Mouse (Mus musculus): ENCODE results near the gene Tbc1d1. TPM values are rescaled to one million over a fixed set of nuclear protein-coding genes. Genes with fewer than 3 reads are reported as not detected.

Gene Tbc1d1
- polyA plus RNA-seq, 1 experiment from 2014 or later: 18.4 TPM

DNA sequence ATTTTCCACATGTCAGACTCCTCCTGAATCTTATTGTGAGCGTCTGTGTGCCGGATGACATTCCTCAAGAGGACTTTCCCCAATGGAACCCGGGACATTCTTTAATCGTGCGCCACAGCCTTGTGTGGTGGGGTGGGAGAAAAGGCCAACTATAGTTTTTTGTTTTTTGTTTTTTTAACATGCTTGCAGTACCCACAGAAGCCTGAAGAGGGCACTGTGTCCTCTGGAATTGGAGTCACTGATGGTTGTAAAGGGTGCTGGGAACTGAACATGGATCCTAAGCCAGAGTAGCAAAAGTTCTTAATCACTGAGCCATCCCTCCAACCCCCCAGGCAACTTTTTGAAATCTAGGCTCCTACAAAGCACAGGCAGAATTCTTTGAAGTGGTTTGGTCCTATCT, 34.8 kb downstream of the Tbc1d1 start:
- no peaks in the 10 kb centered on the region for H3K36me3 ChIP-seq
- no peak overlapping the region for H3K4me3 ChIP-seq
- no peaks in the 10 kb centered on the region for H3K27me3 ChIP-seq
- ATAC-seq (ENCODE audit: insufficient number of reproducible peaks, low FRiP score, low TSS enrichment, low read depth): no peak
- H3K9ac ChIP-seq: no peak overlapping the region
- H3K9me3 ChIP-seq: no peaks in the 10 kb centered on the region
- no peak overlapping the region for H3K27ac ChIP-seq
- no peak overlapping the region for H3K4me2 ChIP-seq
- H3K4me1 ChIP-seq: 0 out of 2 replicates have a peak, but pooled peaks cover 4% of the 10 kb centered on the region
- 89% methylated on average over 5 of the region's 5 CpGs for whole genome bisulfite sequencing

DNA sequence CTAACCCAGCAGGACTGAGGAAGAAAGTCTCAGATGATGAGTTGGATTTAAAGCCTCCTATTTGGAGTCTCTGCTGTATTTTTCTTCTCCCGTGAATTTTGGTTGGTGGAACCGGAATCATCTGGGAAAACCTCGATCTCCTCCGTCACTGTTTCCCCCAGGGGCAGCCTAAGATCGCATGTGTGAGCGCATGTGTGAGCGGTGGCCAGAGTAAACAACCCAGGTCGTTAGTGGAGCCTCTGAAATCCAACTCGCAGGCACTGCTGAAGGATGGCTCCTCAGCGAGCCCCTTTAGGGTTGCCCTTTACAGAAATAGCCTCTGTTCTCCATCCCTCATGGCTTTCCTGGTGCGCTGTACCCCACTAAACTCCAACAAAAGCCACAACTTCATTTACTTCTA, 37.2 kb downstream of the Tbc1d1 start:
- no peak overlapping the region for H3K4me2 ChIP-seq
- WGBS: 35% methylated on average over 11 of the region's 11 CpGs
- ATAC-seq (ENCODE audit: insufficient number of reproducible peaks, low FRiP score, low TSS enrichment, low read depth): no peak

DNA sequence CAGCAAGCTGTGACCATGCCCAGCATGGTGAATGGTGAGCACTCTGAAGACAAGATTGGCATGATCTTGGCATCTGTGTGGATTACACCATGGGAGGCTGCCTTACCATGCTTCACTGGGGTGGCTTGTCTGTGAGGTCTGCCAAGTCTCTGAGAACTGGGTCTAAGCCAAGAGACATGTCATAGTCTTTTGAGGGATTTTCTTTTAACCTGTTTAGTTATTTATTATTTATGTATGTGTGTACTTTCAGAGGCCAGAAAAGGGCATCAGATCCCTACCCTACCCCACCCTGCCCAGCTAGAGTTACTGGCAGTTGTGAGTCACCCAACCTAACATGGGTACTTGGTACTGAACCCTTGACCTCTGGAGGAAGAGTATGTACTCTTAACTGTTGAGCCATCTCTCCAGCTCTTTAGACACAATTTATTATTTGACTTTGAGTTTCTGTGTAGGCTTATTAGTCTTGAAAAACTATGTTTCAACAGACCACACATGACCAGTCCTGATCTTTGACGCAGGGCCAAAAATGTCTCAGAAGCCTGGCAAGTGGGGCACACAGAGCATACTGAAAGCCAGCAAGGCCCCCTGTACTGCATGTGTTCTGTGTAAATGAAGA, 40.3 kb downstream of the Tbc1d1 start:
- Histone ChIP-seq H3K36me3 (no peaks in the 10 kb centered on the region), H3K9ac (no peak overlapping the region), H3K4me1 (0 out of 2 replicates have a peak, but pooled peaks cover 4% of the 10 kb centered on the region), H3K4me3 (no peak overlapping the region), H3K27me3 (no peaks in the 10 kb centered on the region), H3K4me2 (no peak overlapping the region), H3K27ac (no peak overlapping the region), H3K9me3 (no peaks in the 10 kb centered on the region)
- ATAC-seq (ENCODE audit: insufficient number of reproducible peaks, low FRiP score, low TSS enrichment, low read depth): no peak
- WGBS: 89% methylated on average over 1 of the region's 1 CpGs

More for the DNA sequence above, 37.2 kb downstream of the Tbc1d1 start:
- H3K9me3 ChIP-seq: no peaks in the 10 kb centered on the region
- H3K9ac ChIP-seq: no peak overlapping the region
- H3K27ac ChIP-seq: no peak overlapping the region
- no peaks in the 10 kb centered on the region for H3K27me3 ChIP-seq
- no peak overlapping the region for H3K4me3 ChIP-seq
- 0 out of 2 replicates have a peak, but pooled peaks cover 4% of the 10 kb centered on the region for H3K4me1 ChIP-seq
- H3K36me3 ChIP-seq: no peaks in the 10 kb centered on the region

DNA sequence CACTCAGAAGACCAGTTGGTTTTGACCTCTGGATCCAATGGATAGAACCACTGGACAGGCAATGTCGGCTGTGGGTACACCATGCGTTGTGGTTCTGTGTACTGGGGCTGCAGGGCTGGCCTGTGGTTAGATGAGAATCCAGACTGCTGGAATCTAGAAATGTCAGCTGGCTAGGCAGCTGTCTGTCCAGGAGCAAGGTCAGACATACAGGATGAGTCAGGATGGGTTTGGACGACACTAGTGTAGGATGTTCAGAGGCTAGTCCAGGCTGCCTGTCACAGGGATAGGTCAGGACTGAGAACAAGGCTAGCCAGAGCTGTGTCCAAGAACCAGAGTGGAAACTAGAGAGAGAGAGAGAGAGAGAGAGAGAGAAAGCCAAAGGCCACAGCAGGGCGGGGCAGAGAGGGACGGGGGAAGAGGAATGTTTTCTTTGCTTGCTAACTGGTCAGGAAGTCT, 40.8 kb downstream of the Tbc1d1 start:
- Histone ChIP-seq H3K4me1 (0 out of 2 replicates have a peak, but pooled peaks cover 4% of the 10 kb centered on the region), H3K9me3 (no peaks in the 10 kb centered on the region), H3K27ac (no peak overlapping the region), H3K27me3 (no peaks in the 10 kb centered on the region), H3K9ac (no peak overlapping the region), H3K36me3 (no peaks in the 10 kb centered on the region), H3K4me3 (no peak overlapping the region), H3K4me2 (no peak overlapping the region)
- ATAC-seq (ENCODE audit: insufficient number of reproducible peaks, low FRiP score, low TSS enrichment, low read depth): no peak
- WGBS: 81% methylated on average over 5 of the region's 5 CpGs

DNA sequence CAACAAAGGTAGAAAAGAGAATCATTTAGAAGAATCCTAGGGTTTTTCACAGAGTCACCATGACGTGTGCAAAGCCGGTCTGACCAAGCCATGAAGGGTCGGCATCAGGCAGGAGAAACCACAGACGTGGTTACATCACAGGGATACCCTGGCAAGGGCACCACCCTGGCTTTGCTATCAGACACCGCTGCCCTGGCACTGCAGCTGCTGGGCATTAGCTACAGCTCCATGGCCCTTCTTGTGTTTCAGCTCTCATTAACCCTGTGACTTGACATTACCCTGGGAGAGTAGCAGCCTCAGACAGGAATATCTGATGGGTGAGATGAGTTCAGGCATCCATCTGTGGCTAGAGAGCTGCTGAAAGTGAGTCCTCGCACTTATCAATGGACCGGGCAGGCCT, 42.5 kb downstream of the Tbc1d1 start:
- Histone ChIP-seq H3K4me3 (no peak overlapping the region), H3K27ac (no peak overlapping the region), H3K27me3 (no peaks in the 10 kb centered on the region), H3K9me3 (no peaks in the 10 kb centered on the region), H3K9ac (no peak overlapping the region), H3K4me2 (no peak overlapping the region), H3K36me3 (no peaks in the 10 kb centered on the region), H3K4me1 (no peaks in the 10 kb centered on the region)
- 86% methylated on average over 7 of the region's 7 CpGs for WGBS
- no peak for ATAC-seq (ENCODE audit: insufficient number of reproducible peaks, low FRiP score, low TSS enrichment, low read depth)

DNA sequence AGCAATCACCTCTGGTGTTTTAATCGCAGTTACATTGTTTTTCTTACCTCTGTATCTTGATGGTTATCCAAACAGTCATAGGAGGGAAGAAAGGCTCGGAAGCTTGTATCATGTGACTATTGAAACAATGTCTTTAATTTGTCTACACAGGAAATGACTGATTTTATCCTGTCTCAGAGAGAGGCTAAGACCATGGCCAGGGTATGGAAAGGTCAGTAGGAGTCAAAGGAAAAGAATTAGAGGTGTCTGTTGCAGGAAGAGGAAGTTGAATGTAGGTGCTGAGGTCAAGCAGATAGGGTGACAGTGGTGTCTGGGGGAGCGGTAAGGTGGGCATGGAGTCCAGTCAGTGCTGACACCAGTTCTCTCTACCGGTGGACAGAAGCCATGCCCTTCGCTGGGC, 45.0 kb downstream of the Tbc1d1 start:
- no peak overlapping the region for H3K9ac ChIP-seq
- H3K4me2 ChIP-seq: no peak overlapping the region
- 70% methylated on average over 5 of the region's 5 CpGs for WGBS
- no peak overlapping the region for H3K27ac ChIP-seq
- H3K4me3 ChIP-seq: no peak overlapping the region
- no peak for ATAC-seq (ENCODE audit: insufficient number of reproducible peaks, low FRiP score, low TSS enrichment, low read depth)
- H3K27me3 ChIP-seq: no peaks in the 10 kb centered on the region
- no peaks in the 10 kb centered on the region for H3K9me3 ChIP-seq
- no peaks in the 10 kb centered on the region for H3K4me1 ChIP-seq
- no peaks in the 10 kb centered on the region for H3K36me3 ChIP-seq

DNA sequence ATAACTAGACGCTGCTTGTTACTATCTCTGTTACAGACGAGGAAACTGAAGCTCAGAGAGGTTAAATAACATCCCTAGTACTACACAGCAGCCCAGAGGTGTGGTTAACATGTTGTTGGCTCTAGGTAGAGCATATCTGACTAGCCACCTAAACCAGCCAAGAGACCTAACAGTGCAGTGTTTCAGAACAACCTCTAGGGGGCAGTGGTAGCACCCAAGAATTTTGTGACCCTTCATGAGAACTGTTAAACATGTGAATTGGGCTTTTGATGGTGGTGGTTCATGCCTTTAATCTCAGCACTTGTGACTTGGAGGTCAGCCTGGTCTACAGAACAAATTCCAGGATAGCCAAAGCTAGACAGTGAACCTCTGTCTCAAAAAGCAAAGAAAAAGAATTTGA, 46.2 kb downstream of the Tbc1d1 start:
- 21% methylated on average over 2 of the region's 2 CpGs for WGBS

DNA sequence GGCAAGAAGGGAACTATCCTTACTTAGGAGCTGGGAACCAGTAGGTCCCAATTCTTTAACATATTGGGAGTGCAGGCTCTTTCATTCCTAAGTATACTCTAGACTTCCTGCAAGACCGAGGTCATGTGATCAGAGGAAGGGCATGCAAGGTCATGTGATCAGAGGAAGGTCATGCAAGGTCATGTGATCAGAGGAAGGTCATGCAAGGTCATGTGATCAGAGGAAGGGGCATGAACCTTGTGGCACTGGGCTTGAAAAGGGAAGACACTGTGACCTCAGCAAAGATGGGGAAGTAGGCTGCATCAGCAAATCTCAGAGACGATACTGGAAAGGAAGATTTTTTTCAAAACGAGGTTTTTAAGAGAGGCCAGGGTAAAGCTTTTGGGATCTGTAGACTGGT, 49.5 kb downstream of the Tbc1d1 start:
- WGBS: 85% methylated on average over 3 of the region's 3 CpGs
- H3K27ac ChIP-seq: no peak overlapping the region

More for the DNA sequence above, 46.2 kb downstream of the Tbc1d1 start:
- Histone ChIP-seq H3K9ac (no peak overlapping the region), H3K36me3 (no peaks in the 10 kb centered on the region), H3K27ac (no peak overlapping the region), H3K27me3 (no peaks in the 10 kb centered on the region), H3K4me2 (no peak overlapping the region), H3K4me1 (no peaks in the 10 kb centered on the region), H3K9me3 (no peaks in the 10 kb centered on the region), H3K4me3 (no peak overlapping the region)
- ATAC-seq (ENCODE audit: insufficient number of reproducible peaks, low FRiP score, low TSS enrichment, low read depth): no peak

DNA sequence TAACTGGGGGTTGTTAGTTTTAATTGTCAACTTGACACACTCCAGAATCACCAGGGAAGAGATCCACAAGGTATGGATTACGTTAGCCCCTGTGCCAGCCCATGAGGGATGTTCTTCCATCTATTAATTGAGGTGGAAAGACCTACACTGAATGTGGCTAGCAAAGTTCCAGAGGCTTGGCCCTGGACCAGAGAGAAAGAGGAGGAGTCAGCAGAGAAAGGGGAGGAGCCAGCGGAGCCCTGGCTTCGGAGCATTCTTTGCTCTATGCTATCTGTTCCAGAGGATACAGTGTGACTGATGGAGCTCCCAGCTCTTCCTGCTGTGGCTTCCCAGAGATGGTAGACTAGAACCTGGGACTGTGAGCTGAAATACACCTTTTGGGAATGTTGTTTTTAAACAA, 50.3 kb downstream of the Tbc1d1 start:
- no peaks in the 10 kb centered on the region for H3K4me1 ChIP-seq
- no peak overlapping the region for H3K4me2 ChIP-seq
- no peaks in the 10 kb centered on the region for H3K27me3 ChIP-seq
- H3K9ac ChIP-seq: no peak overlapping the region
- H3K27ac ChIP-seq: no peak overlapping the region
- 77% methylated on average over 3 of the region's 3 CpGs for WGBS
- ATAC-seq (ENCODE audit: insufficient number of reproducible peaks, low FRiP score, low TSS enrichment, low read depth): no peak
- H3K9me3 ChIP-seq: no peaks in the 10 kb centered on the region
- H3K36me3 ChIP-seq: no peaks in the 10 kb centered on the region
- no peak overlapping the region for H3K4me3 ChIP-seq

More for the DNA sequence above, 49.5 kb downstream of the Tbc1d1 start:
- no peak overlapping the region for H3K9ac ChIP-seq
- H3K4me1 ChIP-seq: no peaks in the 10 kb centered on the region
- H3K4me2 ChIP-seq: no peak overlapping the region
- H3K4me3 ChIP-seq: no peak overlapping the region
- ATAC-seq (ENCODE audit: insufficient number of reproducible peaks, low FRiP score, low TSS enrichment, low read depth): no peak
- no peaks in the 10 kb centered on the region for H3K9me3 ChIP-seq
- no peaks in the 10 kb centered on the region for H3K36me3 ChIP-seq
- H3K27me3 ChIP-seq: no peaks in the 10 kb centered on the region

DNA sequence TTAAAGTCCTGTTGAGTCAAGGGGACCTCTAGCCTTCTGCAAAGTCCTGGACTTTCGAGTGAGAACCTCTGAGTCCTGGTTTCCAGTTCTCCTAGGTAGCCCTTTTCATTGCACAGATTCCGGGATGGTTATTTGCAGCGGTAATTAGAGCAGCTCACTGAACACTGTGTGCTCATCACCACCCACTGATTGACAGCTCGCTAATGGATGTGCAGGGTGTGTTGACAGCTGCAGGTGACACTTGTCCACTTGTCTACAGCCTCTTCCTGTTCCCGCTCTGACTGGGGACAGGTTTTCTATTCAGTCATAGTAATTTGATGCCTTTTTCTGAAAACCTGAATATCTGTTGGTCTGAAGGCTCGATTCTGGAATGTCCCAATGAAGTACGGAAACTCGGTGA, 50.8 kb downstream of the Tbc1d1 start:
- 75% methylated on average over 8 of the region's 8 CpGs for WGBS

DNA sequence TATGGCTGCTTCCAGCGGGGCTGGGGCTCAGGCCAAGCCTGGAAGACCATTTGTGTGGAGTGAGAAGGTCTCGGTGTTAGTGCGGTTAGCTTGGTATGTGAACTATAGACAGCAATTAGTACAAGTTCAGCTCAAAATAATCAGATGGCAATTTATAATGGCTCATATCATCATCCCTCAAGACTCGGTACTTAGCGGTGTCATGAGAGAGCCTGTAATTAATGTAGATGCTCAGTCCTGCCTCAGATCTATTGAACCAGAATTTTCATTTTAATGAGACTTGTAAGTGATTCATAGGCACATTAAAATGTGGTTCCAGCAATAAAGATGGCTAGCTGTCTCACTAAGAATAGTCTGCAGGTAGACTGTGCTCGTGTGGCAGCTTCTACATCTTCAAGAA, 51.7 kb downstream of the Tbc1d1 start:
- Histone ChIP-seq H3K36me3 (no peaks in the 10 kb centered on the region), H3K9ac (no peak overlapping the region), H3K4me2 (no peak overlapping the region), H3K4me3 (no peak overlapping the region), H3K4me1 (no peaks in the 10 kb centered on the region), H3K9me3 (no peaks in the 10 kb centered on the region), H3K27ac (no peak overlapping the region), H3K27me3 (no peaks in the 10 kb centered on the region)
- WGBS: 84% methylated on average over 6 of the region's 6 CpGs
- no peak for ATAC-seq (ENCODE audit: insufficient number of reproducible peaks, low FRiP score, low TSS enrichment, low read depth)

More for the DNA sequence above, 50.8 kb downstream of the Tbc1d1 start:
- Histone ChIP-seq H3K27me3 (no peaks in the 10 kb centered on the region), H3K4me2 (no peak overlapping the region), H3K4me3 (no peak overlapping the region), H3K4me1 (no peaks in the 10 kb centered on the region), H3K36me3 (no peaks in the 10 kb centered on the region), H3K27ac (no peak overlapping the region), H3K9ac (no peak overlapping the region), H3K9me3 (no peaks in the 10 kb centered on the region)
- ATAC-seq (ENCODE audit: insufficient number of reproducible peaks, low FRiP score, low TSS enrichment, low read depth): no peak

DNA sequence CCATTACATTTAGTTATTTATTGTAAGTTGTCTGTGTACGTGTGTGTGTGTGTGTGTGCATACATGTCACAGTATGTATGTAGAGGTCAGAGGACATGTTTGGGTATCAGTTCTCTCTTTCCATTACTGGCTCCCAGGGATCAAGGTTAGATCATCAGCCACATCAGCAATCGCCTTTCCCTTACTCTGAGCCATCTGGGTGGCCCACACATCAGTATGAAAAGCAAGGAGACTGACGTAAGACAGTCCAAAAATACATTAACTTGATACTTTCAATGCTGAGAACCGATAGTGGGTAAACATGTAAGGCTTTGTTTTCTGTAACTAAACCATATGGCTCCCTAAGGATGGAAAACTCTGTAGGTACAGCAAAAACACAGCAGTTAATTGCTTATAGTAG, 54.7 kb downstream of the Tbc1d1 start:
- no peak overlapping the region for H3K9ac ChIP-seq
- WGBS: 73% methylated on average over 4 of the region's 4 CpGs
- no peaks in the 10 kb centered on the region for H3K36me3 ChIP-seq
- H3K9me3 ChIP-seq: no peaks in the 10 kb centered on the region
- no peak overlapping the region for H3K4me2 ChIP-seq
- H3K4me1 ChIP-seq: no peaks in the 10 kb centered on the region
- no peak overlapping the region for H3K4me3 ChIP-seq
- ATAC-seq (ENCODE audit: insufficient number of reproducible peaks, low FRiP score, low TSS enrichment, low read depth): no peak
- no peaks in the 10 kb centered on the region for H3K27me3 ChIP-seq
- no peak overlapping the region for H3K27ac ChIP-seq

DNA sequence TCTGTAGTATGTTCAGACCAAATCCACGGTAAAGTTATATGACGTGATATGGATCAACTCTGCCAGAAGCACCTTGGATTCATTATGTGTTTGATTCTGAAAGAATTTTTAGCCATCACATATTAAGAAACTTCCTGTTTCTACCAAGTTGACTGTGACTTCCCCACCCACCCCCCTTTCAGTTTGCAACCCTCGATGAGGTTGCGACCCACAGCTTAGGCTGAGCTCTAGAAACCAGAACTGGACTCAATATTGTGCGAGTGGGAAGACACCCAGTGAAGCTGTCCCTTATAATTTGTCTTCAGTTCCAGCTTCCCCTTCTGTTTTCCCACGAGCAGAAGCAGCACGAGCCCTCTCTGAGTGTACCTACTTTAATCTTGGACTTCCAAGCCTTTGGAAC, 55.2 kb downstream of the Tbc1d1 start:
- no peaks in the 10 kb centered on the region for H3K36me3 ChIP-seq

More for the DNA sequence above, 55.2 kb downstream of the Tbc1d1 start:
- ATAC-seq (ENCODE audit: insufficient number of reproducible peaks, low FRiP score, low TSS enrichment, low read depth): no peak
- WGBS: 82% methylated on average over 7 of the region's 7 CpGs
- Histone ChIP-seq H3K27me3 (no peaks in the 10 kb centered on the region), H3K9me3 (no peaks in the 10 kb centered on the region), H3K4me1 (no peaks in the 10 kb centered on the region), H3K4me2 (no peak overlapping the region), H3K4me3 (no peak overlapping the region), H3K9ac (no peak overlapping the region), H3K27ac (no peak overlapping the region)

All from limb, embryonic 15.5 days (tissue).